Mouse (Mus musculus) heart, embryonic 11.5 days (tissue): ENCODE data around the gene Gpc4. TPM values are rescaled to one million over a fixed set of nuclear protein-coding genes. Genes with fewer than 3 reads are reported as not detected.

ENCODE experiments used
- ATAC-seq: fragments of 200-750 bp; cut with Nextera tagmentation; replicated peaks from 2 replicates; pipeline ENCODE4 v1.8.0; 2017; ENCODE audit warnings: moderate library complexity; ENCODE audit not compliant: insufficient number of reproducible peaks, low FRiP score, low TSS enrichment
- H3K27ac ChIP-seq: fragments of 300-500 bp; sonication (generic); 2 replicates; pipeline ENCODE4 v1.5.1; 2014; ENCODE audit warnings: mild to moderate bottlenecking, low read depth, low read length
- H3K27me3 ChIP-seq: fragments of 300-500 bp; sonication (generic); 2 replicates; pipeline ENCODE4 v1.6.1; 2014; ENCODE audit warnings: mild to moderate bottlenecking, low read length, mixed read lengths; ENCODE audit not compliant: control insufficient read depth, insufficient read depth
- H3K36me3 ChIP-seq: fragments of 300-500 bp; sonication (generic); 2 replicates; pipeline ENCODE4 v1.6.1; 2014; ENCODE audit warnings: mild to moderate bottlenecking, low read length, moderate library complexity, mixed read lengths; ENCODE audit not compliant: control insufficient read depth, insufficient read depth
- H3K4me1 ChIP-seq: fragments of 300-500 bp; sonication (generic); 2 replicates; pipeline ENCODE4 v1.6.1; 2014; ENCODE audit warnings: low read length; ENCODE audit not compliant: control insufficient read depth, insufficient read depth
- H3K4me2 ChIP-seq: fragments of 300-500 bp; sonication (generic); 2 replicates; pipeline ENCODE4 v1.6.1; 2014; ENCODE audit warnings: mild to moderate bottlenecking, moderate library complexity
- H3K4me3 ChIP-seq: fragments of 300-500 bp; sonication (generic); 2 replicates; pipeline ENCODE4 v1.5.1; 2014; ENCODE audit warnings: low read depth, low read length
- H3K9ac ChIP-seq: fragments of 300-500 bp; sonication (generic); 2 replicates; pipeline ENCODE4 v1.6.1; 2014; ENCODE audit warnings: mild to moderate bottlenecking, low read depth, low read length, moderate library complexity
- H3K9me3 ChIP-seq: fragments of 300-500 bp; sonication (generic); replicated peaks from 2 replicates; pipeline ENCODE4 v1.6.1; 2016; ENCODE audit warnings: low read length; ENCODE audit not compliant: control insufficient read depth
- WGBS: fragments of 180-500 bp; shearing (Covaris S2); extraction: QIAGEN DNeasy Blood & Tissue Kit; methylation state at CpG from one replicate; pipeline ENCODE4 v1.1.7; 2014; ENCODE audit not compliant: insufficient replicate concordance; 5-methylcytosine and 5-hydroxymethylcytosine counted together
- polyA plus RNA-seq: library from polyadenylated mRNA; unstranded; fragments of >200 nt; fragmentation: Nextera tagmentation; extraction: Ambion mirVana; gene quantifications from 2 replicates; pipeline ENCODE4 v1.2.1, GENCODE M21; 2014

Gene Gpc4
- polyA plus RNA-seq, 1 experiment from 2014 or later = 37.2 TPM

DNA sequence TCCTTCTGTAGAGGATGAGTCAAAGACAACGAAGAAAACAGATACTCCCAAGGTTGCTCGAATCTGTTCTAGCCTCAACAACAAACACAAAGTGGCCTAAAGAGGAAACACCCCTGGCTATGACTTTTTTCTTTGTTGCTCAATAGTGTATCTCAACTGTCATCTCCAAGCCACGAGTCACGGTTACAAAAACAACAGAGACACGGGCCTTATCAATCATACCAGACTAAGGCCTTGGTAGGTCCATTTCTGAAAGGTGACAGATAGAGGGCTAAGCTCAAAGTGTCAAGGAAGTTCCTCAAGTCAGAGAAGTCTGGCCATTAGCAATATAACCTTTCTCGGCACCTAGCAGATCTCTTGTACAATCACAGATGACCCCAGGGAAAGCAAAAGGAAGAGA, 63.6 kb downstream of the Gpc4 start:
- Histone ChIP-seq H3K4me1 (no peaks in the 10 kb centered on the region), H3K4me2 (no peak overlapping the region; the same call in 1 of the 2 replicates), H3K27ac (peak overlapping the region; percentile 46), H3K9ac (no peak overlapping the region), H3K4me3 (no peak overlapping the region), H3K27me3 (no peaks in the 10 kb centered on the region), H3K9me3 (no peaks in the 10 kb centered on the region), H3K36me3 (no peaks in the 10 kb centered on the region)
- 54% methylated on average over 6 of the region's 6 CpGs for WGBS
- no peak for ATAC-seq

DNA sequence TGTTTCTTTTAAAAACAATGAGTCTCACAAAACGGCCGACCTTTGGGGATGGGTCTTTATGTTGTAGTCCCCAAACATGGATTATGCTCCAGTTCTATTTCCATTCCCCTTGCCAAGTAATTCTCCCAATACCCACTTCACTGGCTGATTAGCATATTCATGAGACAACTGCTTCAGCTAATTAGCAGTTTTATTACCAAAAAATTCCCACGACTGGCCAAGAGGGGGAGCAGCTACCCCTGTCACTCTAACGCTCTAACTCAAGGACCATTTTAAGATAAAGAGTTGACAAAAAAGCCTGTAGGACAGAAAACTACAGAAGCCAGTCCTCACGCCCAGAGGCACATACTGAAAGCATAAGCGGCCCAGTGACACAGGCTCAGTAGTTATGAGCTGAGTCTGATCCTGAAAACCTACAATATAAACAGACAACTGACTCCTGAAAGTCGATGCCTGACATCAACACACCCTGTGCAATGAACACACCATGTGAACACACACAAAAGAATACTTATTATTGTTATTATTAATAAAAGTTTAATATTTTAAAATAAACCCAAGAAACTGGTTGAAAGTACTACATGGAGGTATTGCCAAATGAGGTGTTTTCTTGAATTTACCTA, 77.2 kb downstream of the Gpc4 start:
- no peak overlapping the region for H3K27ac ChIP-seq
- no peak overlapping the region for H3K9ac ChIP-seq
- H3K27me3 ChIP-seq = no peaks in the 10 kb centered on the region
- no peak overlapping the region for H3K4me2 ChIP-seq
- no peaks in the 10 kb centered on the region for H3K9me3 ChIP-seq
- H3K36me3 ChIP-seq = no peaks in the 10 kb centered on the region
- no peaks in the 10 kb centered on the region for H3K4me1 ChIP-seq
- no peak for ATAC-seq
- 46% methylated on average over 7 of the region's 7 CpGs for WGBS
- H3K4me3 ChIP-seq = no peak overlapping the region

DNA sequence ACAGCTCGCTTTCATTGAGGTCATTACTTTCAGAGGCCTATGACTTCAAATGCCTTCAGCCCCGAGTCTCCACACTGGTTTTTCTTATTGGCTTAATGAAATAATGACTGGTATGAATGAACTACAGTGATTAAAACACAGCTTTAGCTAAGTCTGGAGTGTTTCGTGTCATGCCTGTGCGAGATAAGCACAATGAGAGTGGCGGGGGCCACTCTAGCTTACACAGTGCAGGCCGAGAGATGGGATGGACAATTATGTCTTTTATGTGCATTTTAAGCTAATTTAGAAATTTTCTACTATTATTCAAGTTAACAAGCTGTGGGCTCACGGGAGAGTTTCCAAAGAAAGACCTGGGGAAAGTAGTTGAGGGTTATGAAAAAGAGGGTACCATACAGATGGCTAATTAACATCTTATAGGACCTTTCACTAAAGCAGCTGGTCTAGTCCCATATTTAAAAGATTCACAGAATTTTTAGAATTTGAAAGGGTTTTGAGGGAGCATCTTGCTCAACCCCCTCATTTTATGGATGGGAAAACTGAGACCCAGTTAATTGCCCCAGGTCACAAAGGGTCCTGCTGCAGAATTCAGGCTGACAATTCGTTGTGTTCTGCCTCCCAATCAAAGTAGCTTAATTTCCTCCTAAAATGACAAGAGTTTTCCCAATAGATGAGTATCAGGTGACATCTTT, 78.0 kb downstream of the Gpc4 start:
- Histone ChIP-seq H3K9ac (no peak overlapping the region), H3K27ac (no peak overlapping the region), H3K4me2 (no peak overlapping the region), H3K4me3 (no peak overlapping the region), H3K9me3 (no peaks in the 10 kb centered on the region), H3K27me3 (no peaks in the 10 kb centered on the region), H3K4me1 (no peaks in the 10 kb centered on the region), H3K36me3 (no peaks in the 10 kb centered on the region)
- WGBS = 70% methylated on average over 8 of the region's 8 CpGs
- ATAC-seq = no peak

DNA sequence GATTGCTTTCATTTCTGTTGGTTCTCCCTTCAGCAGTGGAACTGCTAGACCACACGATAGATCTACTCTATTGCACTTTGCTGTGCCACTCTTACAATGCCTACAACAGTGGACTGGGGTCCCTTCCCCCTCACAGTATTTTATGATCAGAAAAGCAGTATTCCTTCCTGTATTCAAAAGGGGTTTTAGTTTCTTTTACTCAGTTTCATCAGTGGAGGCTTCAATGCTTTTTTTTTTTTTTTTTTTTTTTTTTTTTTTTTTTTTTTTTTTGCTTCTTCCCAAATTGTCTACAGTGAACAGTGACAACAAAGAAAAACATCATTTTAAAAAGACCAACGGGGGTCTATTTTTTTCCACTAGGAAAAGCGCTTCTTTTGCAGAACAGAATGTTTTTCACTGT, 81.5 kb downstream of the Gpc4 start:
- H3K4me1 ChIP-seq = no peaks in the 10 kb centered on the region
- 72% methylated on average over 3 of the region's 3 CpGs for WGBS
- H3K4me3 ChIP-seq = no peak overlapping the region
- no peak overlapping the region for H3K4me2 ChIP-seq
- no peak for ATAC-seq
- no peaks in the 10 kb centered on the region for H3K36me3 ChIP-seq
- no peaks in the 10 kb centered on the region for H3K27me3 ChIP-seq
- no peak overlapping the region for H3K27ac ChIP-seq
- H3K9me3 ChIP-seq = no peaks in the 10 kb centered on the region
- no peak overlapping the region for H3K9ac ChIP-seq

DNA sequence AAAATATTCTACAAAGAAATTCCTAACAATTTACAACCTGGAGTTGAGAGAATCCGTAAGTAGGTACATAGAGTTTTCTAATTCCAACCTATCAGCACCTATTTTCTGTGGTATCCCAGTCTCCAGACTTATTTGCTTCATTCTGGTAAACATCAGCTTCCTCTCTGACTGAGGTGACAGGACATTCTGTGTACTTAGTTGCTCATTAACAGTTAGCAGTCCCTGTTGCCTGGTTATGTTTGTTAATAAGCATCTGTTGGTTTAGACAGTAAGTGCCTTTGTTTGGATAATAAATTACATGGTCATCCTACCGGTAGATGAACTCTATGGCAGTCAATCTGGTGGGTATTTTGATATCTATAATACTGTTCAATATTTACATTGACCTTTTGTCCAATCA, 92.6 kb downstream of the Gpc4 start:
- Histone ChIP-seq H3K36me3 (no peaks in the 10 kb centered on the region), H3K4me2 (no peak overlapping the region), H3K27me3 (no peaks in the 10 kb centered on the region), H3K9me3 (no peaks in the 10 kb centered on the region), H3K9ac (no peak overlapping the region), H3K4me1 (no peaks in the 10 kb centered on the region), H3K27ac (no peak overlapping the region), H3K4me3 (no peak overlapping the region)
- 73% methylated on average over 2 of the region's 2 CpGs for WGBS
- ATAC-seq = no peak

DNA sequence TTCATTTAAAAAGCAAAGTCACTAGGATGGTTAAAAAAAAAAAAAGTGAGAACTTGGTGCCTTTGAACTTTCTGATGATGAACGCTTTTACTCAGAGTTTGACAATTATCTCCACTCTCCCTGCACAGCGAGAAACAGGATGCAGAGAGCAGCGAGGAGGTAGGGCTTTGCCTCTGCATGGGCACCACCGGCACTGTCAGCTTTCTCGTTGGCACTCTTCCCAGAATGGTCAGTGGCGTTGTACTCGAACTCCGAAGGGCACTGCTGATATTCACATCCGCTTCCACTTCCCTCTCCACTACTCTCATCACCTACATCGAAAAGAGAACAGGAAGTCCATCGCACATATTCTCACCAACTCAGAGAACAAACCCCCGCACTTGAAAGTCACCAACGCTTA, 111.6 kb downstream of the Gpc4 start:
- Histone ChIP-seq H3K4me3 (no peak overlapping the region), H3K9ac (no peak overlapping the region), H3K9me3 (no peaks in the 10 kb centered on the region), H3K4me2 (no peak overlapping the region), H3K27me3 (no peaks in the 10 kb centered on the region), H3K4me1 (no peaks in the 10 kb centered on the region), H3K36me3 (no peaks in the 10 kb centered on the region; the same call in 1 of the 2 replicates), H3K27ac (no peak overlapping the region)
- no peak for ATAC-seq
- WGBS = 65% methylated on average over 13 of the region's 13 CpGs

DNA sequence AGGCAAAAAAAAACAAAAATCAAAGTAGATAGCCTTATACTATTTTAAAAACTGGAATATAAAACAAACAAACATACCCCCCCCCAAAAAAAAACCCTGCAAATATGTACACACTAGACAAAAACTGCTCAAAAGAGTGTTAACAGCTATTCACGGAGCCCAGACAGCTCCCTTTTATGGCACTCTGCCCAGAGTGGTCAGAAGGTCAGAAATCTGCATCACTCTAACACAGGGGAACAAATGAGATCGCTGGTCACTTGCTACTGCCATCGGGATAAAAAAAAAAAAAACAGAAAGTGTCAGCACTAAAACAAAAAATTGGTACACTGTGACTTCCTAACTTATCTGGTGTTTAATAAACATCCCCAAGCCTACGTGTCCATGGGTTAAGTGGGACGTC, 113.0 kb downstream of the Gpc4 start:
- Histone ChIP-seq H3K27ac (no peak overlapping the region), H3K9me3 (no peaks in the 10 kb centered on the region), H3K27me3 (no peaks in the 10 kb centered on the region), H3K4me1 (no peaks in the 10 kb centered on the region), H3K36me3 (no peaks in the 10 kb centered on the region), H3K4me2 (no peak overlapping the region), H3K4me3 (no peak overlapping the region), H3K9ac (no peak overlapping the region)
- no peak for ATAC-seq
- WGBS = 52% methylated on average over 5 of the region's 5 CpGs

GRCm38 (mm10) chrX:52050941-52051340, 114.1 kb downstream of the Gpc4 start:
- Histone ChIP-seq H3K4me1 (no peaks in the 10 kb centered on the region), H3K27ac (no peak overlapping the region), H3K4me3 (no peak overlapping the region), H3K9me3 (no peaks in the 10 kb centered on the region), H3K36me3 (no peaks in the 10 kb centered on the region), H3K27me3 (no peaks in the 10 kb centered on the region), H3K4me2 (no peak overlapping the region), H3K9ac (no peak overlapping the region)
- ATAC-seq = no peak
- 80% methylated on average over 4 of the region's 4 CpGs for WGBS

DNA sequence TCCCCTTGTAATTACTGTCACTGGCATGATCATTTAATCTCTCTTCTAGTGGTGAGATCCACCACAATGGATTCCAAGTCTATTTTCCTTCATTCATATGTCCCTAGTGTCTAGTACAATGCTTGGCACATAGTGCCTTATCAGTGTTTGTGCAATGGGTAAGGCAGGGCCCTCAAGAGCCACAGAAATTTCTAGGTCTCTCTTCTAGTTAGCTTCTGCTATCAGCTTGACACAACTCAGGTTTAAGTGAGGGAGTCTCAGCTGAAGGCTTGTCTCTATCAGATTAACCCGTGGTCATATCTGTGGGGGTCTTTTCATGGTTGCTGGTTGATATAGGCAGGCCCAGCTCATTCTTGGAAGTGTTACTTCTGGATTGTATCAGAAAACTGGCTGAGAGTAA, 125.2 kb downstream of the Gpc4 start:
- H3K4me3 ChIP-seq = no peak overlapping the region
- H3K36me3 ChIP-seq = no peaks in the 10 kb centered on the region
- H3K9ac ChIP-seq = no peak overlapping the region
- WGBS = 50% methylated on average over 1 of the region's 1 CpGs
- no peak for ATAC-seq
- no peak overlapping the region for H3K4me2 ChIP-seq
- H3K9me3 ChIP-seq = no peaks in the 10 kb centered on the region
- H3K27ac ChIP-seq = no peak overlapping the region
- no peaks in the 10 kb centered on the region for H3K4me1 ChIP-seq
- no peaks in the 10 kb centered on the region for H3K27me3 ChIP-seq
